Mouse (Mus musculus) kidney, adult 18-20 months (tissue): ENCODE results near the gene Slc4a1.

Experiments
- DNase-seq: peaks from one replicate; pipeline ENCODE4 v3.0.0; 2021

Slc4a1 gene

DNA sequence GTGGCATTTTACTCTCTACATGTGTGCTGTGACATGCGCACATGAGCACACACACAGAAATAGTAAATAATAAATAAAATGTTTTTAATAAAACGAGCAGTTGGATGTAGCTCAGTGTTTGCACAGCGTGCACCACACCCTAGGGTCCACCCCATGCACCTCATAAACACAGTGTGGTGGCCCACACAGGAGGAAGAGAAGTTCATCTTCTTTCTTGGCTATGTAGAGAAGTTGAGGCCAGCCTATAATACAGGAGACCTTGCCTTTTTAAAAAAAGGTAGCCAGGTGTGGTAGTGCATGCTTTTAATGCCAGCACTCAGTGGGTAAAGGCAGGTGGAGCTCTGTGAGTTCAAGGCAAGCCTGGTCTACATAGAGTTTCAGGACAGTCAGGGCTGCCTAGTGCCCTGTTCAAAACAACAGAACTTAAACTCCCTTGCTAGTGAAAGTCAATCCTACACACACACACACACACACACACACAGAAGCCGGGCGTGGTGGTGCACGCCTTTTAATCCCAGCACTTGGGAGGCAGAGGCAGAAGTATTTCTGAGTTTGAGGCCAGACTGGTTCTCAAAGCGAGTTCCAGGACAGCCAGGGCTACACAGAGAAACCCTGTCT, 8.2 kb upstream of the Slc4a1 start:
- DNase-seq: no peak

DNA sequence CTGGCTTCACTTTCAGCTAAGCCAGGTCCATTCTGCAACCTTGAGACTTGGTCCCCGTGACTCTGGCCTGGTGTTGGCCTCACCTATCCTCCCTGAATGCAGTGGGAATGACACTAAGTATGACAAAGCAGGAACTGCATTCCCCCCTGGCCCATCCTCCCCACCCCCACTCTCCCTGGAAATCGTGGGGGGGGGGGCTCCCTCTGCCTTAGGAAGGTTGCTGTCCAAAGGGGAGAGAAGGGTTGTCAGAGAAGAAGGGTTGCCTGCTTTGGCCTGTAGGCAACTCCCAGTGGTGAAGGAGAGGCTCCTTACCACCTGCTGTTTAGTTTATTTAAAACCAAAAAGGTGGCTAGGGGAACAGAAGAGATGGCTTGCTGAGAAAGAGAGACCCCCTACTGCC, 7.6 kb upstream of the Slc4a1 start:
- DNase-seq: no peak

DNA sequence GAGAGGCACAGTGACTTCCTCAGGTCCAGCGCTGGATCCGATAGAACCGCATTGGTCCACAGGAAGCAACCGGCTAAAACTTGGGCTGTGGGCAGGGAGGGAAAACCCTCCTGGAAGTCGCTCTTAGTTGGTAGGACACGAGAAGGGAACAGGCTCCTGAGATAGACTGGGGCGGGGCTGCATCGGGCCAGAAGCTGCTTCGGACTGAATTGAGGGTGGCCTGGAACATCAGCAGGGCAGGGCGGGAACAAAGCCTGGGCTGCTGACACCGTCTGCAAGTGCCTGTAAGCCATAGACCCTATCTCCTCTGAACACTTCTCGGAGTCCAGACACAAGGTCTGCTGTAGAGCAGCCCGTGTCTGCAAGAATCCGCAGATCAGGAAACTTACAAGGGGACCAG, 6.9 kb upstream of the Slc4a1 start:
- no peak for DNase-seq

DNA sequence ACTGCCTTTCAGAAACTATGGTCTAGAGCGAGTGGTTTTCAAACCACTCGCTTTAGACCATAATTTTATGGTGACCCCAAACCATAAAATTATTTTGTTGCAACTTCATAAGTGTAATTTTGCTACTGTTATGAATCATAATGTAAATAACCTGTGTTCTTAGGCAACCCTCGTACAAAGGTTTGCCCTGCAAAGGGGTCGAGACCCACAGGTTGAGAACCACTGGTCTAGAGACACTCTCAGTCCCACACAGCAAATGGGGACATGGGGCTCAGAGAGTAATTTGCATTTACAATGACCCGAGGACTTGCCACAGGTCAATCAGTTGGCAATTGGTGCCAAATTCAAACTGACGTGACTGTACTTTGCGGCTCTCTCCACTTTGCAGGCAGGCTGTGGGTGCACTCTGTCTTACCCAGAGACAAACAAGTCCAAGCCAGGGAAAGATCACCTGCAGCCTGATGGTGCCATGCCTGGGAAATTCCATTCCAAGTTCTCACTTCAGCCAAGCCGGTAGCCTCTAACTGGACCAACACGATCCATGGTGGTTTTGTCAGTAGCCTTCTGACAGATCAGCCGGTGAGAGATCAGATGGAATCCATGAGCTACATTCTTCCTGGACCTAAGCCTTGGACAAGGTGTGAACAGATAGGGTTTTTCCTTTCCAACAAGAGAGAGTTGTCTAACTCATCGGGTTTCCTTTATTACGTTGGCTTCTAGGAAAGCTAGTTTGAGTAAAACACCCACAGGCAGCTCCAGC, 6.1 kb upstream of the Slc4a1 start:
- DNase-seq: peak; percentile 17

DNA sequence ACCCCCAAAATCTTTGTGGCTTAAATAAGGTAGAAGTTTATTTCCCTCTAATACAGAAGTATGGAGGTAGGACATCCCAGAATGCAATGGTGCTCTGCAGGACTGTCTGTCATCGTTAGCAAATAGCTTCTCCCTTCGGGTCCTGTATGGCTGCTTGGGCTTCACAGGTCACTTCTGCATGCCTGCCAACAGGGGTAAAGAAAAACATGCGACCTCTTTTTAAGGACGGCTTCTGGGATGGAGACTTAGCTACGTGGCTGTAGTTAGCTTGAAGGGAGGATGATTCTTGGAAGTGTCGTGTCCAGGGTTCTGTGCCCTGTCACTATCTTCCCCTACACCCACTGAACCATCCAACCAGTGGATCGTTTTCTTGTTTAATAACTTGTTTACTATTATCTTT, 4.3 kb upstream of the Slc4a1 start:
- DNase-seq: no peak

DNA sequence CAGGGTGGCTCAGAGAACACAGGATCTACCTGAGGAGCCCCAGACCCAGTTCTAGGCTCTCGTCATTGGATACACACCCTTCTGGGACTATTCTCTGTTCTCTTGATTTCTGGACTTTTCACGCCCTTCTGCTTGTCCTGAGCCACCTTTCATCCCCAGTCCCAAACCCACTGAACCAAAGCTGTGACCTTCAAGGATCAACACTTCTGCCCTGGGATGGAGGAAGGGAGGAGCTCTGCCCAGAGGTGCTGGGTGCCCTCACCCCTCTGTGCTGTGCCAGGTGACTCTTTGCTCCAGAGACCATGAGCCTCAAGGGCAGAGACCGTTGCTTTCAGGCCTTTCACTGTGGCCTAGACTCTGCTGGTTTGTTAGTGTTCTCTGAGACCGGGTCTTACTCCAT, 3.3 kb upstream of the Slc4a1 start:
- peak; percentile 58 for DNase-seq

GRCm38 (mm10) chr11:102368347-102368746, 2.3 kb upstream of the Slc4a1 start:
- DNase-seq: no peak

DNA sequence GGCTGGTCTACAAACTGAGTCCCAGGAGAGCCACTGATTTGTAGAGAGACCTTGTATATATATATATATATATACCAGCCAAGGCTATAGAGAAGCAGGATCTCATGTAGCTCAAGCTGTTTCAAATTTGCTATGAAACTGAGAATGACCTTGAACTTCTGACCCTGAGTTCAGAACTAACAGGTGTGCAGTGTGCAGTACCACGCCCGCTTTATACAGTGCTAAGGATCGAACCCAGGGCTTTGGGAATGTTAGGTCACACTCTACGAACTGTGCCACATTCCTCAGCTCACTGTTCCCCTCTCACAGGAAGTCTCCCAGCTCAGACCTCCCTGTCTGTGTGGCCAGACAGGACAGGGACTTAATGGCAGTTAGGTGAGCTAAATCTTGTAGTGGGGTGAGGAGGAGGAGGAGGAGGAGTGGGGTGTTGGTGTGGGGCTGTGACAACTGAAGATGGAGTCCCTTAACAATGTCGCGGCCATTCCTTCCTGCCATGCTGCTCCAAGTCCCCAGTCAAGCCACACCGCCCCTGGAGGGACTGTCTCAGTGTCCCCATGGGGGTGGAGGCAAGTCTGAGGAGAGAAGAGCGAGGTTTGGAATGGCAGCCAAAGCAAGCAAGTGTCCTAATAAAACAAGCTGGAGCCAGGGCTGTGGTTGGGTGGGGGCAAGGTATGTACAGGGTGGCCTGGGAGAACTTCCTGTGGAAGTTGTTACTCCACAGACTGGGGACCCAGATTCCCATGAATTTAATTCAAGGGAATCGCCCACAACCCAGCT, 1.7 kb upstream of the Slc4a1 start:
- no peak for DNase-seq

- DNase-seq: no peak
Observed at GRCm38 (mm10) chr11:102365699-102366098, 304 bp downstream of the Slc4a1 start.

- no peak for DNase-seq
Observed at GRCm38 (mm10) chr11:102364570-102365371, 1.2 kb downstream of the Slc4a1 start.

DNA sequence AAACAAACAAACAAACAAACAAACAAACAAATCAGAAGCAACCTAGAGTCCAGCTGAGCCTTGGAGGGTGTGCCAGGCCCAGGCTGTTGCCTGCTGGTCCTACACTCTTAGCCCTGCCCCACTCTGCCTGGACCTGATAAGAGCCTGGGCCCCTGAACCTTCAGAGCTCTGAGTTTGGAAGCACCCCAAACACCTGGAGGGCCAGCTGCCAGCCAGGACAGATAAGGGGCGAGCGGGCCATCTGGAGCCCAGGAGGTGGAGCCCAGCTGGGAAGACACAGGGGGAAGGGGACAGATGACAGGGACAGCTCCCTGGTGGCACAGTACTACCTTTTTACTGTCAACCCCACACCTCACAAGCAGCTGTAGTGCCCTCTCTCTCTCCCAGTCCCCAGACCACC, 2.4 kb downstream of the Slc4a1 start:
- no peak for DNase-seq

GRCm38 (mm10) chr11:102361776-102362495, 4.1 kb downstream of the Slc4a1 start:
- DNase-seq: no peak

- DNase-seq: no peak
Observed at GRCm38 (mm10) chr11:102358365-102358764, 7.6 kb downstream of the Slc4a1 start.

DNA sequence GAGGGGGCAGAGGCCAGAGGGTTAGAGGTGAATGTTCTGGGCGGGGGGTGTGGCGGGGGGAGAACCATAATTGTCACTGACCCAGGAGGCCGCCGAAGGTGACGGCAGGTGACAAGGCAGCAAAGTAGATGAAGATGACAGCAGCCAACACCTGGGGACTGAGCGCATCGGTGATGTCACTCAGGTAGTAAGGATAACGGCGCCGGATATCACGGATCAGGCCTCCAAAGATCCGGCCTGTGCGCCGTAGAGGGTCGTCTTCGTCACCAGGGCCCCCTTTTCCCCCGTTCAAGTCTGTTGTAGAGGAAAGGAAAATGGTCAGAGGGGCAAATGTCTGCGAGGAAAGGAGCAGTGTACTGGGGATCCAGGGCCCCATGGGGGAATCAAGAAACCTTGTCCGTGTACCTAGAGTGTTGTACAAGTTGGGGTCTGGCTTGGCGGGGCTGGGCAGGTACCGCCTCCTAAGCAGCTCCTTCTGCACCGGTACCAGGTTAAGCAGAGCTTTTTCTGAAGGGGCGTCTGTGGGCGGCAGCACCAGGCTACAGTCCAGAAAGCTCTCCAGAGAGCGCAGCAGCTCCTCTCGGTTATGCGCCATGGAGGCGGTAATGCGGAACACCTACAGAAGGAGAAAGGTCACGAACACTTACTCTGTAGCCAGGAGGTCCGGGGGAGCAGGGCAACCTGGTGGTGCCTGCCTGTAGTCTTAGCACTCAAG, 9.2 kb downstream of the Slc4a1 start:
- no peak for DNase-seq

GRCm38 (mm10) chr11:102356190-102356589, 9.8 kb downstream of the Slc4a1 start:
- no peak for DNase-seq

DNA sequence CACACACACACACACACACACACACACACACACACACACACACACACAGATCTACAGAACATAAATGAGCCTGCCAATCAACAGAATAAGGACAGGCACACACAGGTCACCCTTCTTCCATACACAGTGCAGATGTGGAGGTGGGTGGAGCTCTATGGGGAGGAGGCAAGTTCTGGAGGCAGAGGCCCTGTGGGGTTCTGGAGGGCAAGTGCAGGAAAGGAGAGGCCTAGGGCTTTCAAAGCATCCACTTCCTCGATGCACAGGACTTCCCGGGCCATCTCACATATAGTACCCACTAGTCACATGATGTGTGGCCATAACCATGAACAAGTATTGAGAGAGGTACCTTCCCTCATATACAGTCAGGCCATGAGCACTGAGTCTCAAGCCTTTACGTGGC, 10.5 kb downstream of the Slc4a1 start:
- no peak for DNase-seq

DNA sequence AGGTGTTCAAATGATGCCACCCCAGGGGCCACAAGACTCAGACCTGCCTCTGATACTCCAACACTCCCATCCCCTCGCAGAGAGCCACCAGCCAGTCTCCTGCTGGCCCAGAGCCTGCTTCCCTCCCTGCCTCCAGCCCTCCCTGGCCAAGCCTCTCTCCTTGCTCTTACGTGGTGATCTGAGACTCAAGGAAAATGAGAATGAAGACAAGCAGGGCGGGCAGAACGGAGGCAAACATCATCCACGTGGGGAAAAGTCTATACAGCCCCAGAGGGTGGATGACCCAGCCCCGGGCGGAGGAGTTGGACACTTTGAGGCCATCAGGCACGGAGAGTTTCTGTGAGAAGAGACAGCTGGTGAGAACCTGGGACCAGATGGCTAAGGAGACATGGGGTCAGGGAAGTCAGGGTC, 13.0 kb downstream of the Slc4a1 start:
- no peak for DNase-seq

- DNase-seq: no peak
Observed at GRCm38 (mm10) chr11:102352378-102352777, 13.6 kb downstream of the Slc4a1 start.

GRCm38 (mm10) chr11:102350981-102351523, 15.0 kb downstream of the Slc4a1 start:
- DNase-seq: no peak

- no peak for DNase-seq
Observed at GRCm38 (mm10) chr11:102350416-102350815, 15.6 kb downstream of the Slc4a1 start.

- no peak for DNase-seq
Observed at GRCm38 (mm10) chr11:102349189-102349954, 16.6 kb downstream of the Slc4a1 start.
